Mouse (Mus musculus) neural tube, embryonic 14.5 days (tissue): Measurements from ENCODE around the gene Baz2a. TPM values are rescaled to one million over a fixed set of nuclear protein-coding genes. Genes with fewer than 3 reads are reported as not detected.
A peak's percentile ranks its signal among the peaks of the same experiment; 100 is the strongest.

Experiments used
- ATAC-seq: fragments of 200-750 bp; cut with Nextera tagmentation; 2 replicates; pipeline ENCODE4 v1.8.0; 2017; ENCODE audit warnings: low read depth, mild to moderate bottlenecking, moderate TSS enrichment, moderate library complexity
- H3K27ac ChIP-seq: fragments of 300-500 bp; sonication (generic); 2 replicates; pipeline ENCODE4 v1.5.1; 2014; ENCODE audit warnings: low read depth, mild to moderate bottlenecking, control low read depth, low read length, moderate library complexity, mixed read lengths
- H3K27me3 ChIP-seq: fragments of 300-500 bp; sonication (generic); 2 replicates; pipeline ENCODE4 v1.6.1; 2014; ENCODE audit warnings: low read length; ENCODE audit not compliant: control insufficient read depth, insufficient read depth
- H3K36me3 ChIP-seq: fragments of 300-500 bp; sonication (generic); 2 replicates; pipeline ENCODE4 v1.6.1; 2014; ENCODE audit warnings: low read length, mixed read lengths; ENCODE audit not compliant: control insufficient read depth, insufficient read depth
- H3K4me1 ChIP-seq: fragments of 300-500 bp; sonication (generic); 2 replicates; pipeline ENCODE4 v1.6.1; 2014; ENCODE audit warnings: low read length; ENCODE audit not compliant: control insufficient read depth, insufficient read depth
- H3K4me2 ChIP-seq: fragments of 300-500 bp; sonication (generic); 2 replicates; pipeline ENCODE4 v1.6.1; 2014; ENCODE audit warnings: mild to moderate bottlenecking, low read depth, low read length, control low read depth
- H3K4me3 ChIP-seq: fragments of 300-500 bp; sonication (generic); 2 replicates; pipeline ENCODE4 v1.5.1; 2014; ENCODE audit warnings: low read depth, low read length, control low read depth, mixed read lengths
- H3K9ac ChIP-seq: fragments of 300-500 bp; sonication (generic); replicated peaks from 2 replicates; pipeline ENCODE4 v1.6.1; 2014; ENCODE audit warnings: low read depth, mild to moderate bottlenecking, control low read depth, low read length, mixed read lengths
- H3K9me3 ChIP-seq: fragments of 300-500 bp; sonication (generic); 2 replicates; pipeline ENCODE4 v1.6.1; 2016; ENCODE audit warnings: low read length; ENCODE audit not compliant: control insufficient read depth
- WGBS: fragments of 180-500 bp; shearing (Covaris S2); extraction: QIAGEN DNeasy Blood & Tissue Kit; methylation state at CpG from one replicate; pipeline ENCODE4 v1.1.7; 2014; 5-methylcytosine and 5-hydroxymethylcytosine counted together
- polyA plus RNA-seq: library from polyadenylated mRNA; unstranded; fragments of >200 nt; fragmentation: Nextera tagmentation; extraction: Ambion mirVana; gene quantifications from 2 replicates; pipeline ENCODE4 v1.2.1, GENCODE M21; 2014

Baz2a gene
- polyA plus RNA-seq, 1 experiment from 2014 or later, result 20.9 TPM

- no peak overlapping the region for H3K27ac ChIP-seq
- H3K4me1 ChIP-seq, result no peaks in the 10 kb centered on the region
- H3K4me2 ChIP-seq, result no peak overlapping the region
- ATAC-seq, result no peak
- no peaks in the 10 kb centered on the region for H3K9me3 ChIP-seq
- no peak overlapping the region for H3K9ac ChIP-seq
- no peak overlapping the region for H3K4me3 ChIP-seq
- H3K27me3 ChIP-seq, result no peaks in the 10 kb centered on the region
- WGBS, result 61% methylated on average over 5 of the region's 5 CpGs
- H3K36me3 ChIP-seq, result peaks cover 66% of the 10 kb centered on the region
These were observed 36.1 kb downstream of the Baz2a start for GRCm38 (mm10) chr10:128127497-128127896.

- ATAC-seq, result no peak
- H3K27me3 ChIP-seq, result no peaks in the 10 kb centered on the region
- 87% methylated on average over 8 of the region's 8 CpGs for WGBS
These were observed 36.8 kb downstream of the Baz2a start for GRCm38 (mm10) chr10:128128143-128128542.

GRCm38 (mm10) chr10:128131297-128131696 is 39.9 kb downstream of the Baz2a start:
- Histone ChIP-seq H3K27ac (no peak overlapping the region), H3K36me3 (peaks cover 28% of the 10 kb centered on the region), H3K27me3 (no peaks in the 10 kb centered on the region), H3K9me3 (no peaks in the 10 kb centered on the region), H3K4me3 (no peak overlapping the region), H3K4me1 (no peaks in the 10 kb centered on the region), H3K9ac (no peak overlapping the region), H3K4me2 (no peak overlapping the region)
- WGBS, result 80% methylated on average over 3 of the region's 3 CpGs
- ATAC-seq, result no peak

More at GRCm38 (mm10) chr10:128128143-128128542, 36.8 kb downstream of the Baz2a start:
- no peaks in the 10 kb centered on the region for H3K4me1 ChIP-seq
- H3K36me3 ChIP-seq, result peaks cover 60% of the 10 kb centered on the region
- H3K9ac ChIP-seq, result no peak overlapping the region
- no peak overlapping the region for H3K4me2 ChIP-seq
- H3K9me3 ChIP-seq, result no peaks in the 10 kb centered on the region
- no peak overlapping the region for H3K4me3 ChIP-seq
- H3K27ac ChIP-seq, result no peak overlapping the region

- H3K36me3 ChIP-seq, result peaks cover 25% of the 10 kb centered on the region
- no peaks in the 10 kb centered on the region for H3K9me3 ChIP-seq
- H3K4me1 ChIP-seq, result no peaks in the 10 kb centered on the region
- no peak for ATAC-seq
- no peak overlapping the region for H3K4me2 ChIP-seq
- no peaks in the 10 kb centered on the region for H3K27me3 ChIP-seq
- no peak overlapping the region for H3K27ac ChIP-seq
- no peak overlapping the region for H3K4me3 ChIP-seq
- no peak overlapping the region for H3K9ac ChIP-seq
These were observed 40.4 kb downstream of the Baz2a start for GRCm38 (mm10) chr10:128131812-128132211.

GRCm38 (mm10) chr10:128133650-128134332 is 42.4 kb downstream of the Baz2a start:
- WGBS, result 44% methylated on average over 13 of the region's 13 CpGs
- H3K9ac ChIP-seq, result no peak overlapping the region
- H3K4me2 ChIP-seq, result no peak overlapping the region
- no peaks in the 10 kb centered on the region for H3K4me1 ChIP-seq
- H3K36me3 ChIP-seq, result peaks cover 11% of the 10 kb centered on the region
- no peaks in the 10 kb centered on the region for H3K9me3 ChIP-seq
- no peak overlapping the region for H3K4me3 ChIP-seq
- no peak for ATAC-seq
- H3K27me3 ChIP-seq, result no peaks in the 10 kb centered on the region
- H3K27ac ChIP-seq, result peak overlapping the region; percentile 30; the same call in 1 of the 2 replicates

- no peaks in the 10 kb centered on the region for H3K36me3 ChIP-seq
- no peak overlapping the region for H3K27ac ChIP-seq
- H3K9ac ChIP-seq, result no peak overlapping the region
- H3K4me1 ChIP-seq, result no peaks in the 10 kb centered on the region
- H3K4me3 ChIP-seq, result no peak overlapping the region
- WGBS, result 91% methylated on average over 6 of the region's 6 CpGs
- H3K27me3 ChIP-seq, result no peaks in the 10 kb centered on the region
- ATAC-seq, result no peak
- no peak overlapping the region for H3K4me2 ChIP-seq
- H3K9me3 ChIP-seq, result no peaks in the 10 kb centered on the region
These were observed 44.0 kb downstream of the Baz2a start for GRCm38 (mm10) chr10:128135374-128135773.

GRCm38 (mm10) chr10:128140236-128140952 is 49.0 kb downstream of the Baz2a start:
- 70% methylated on average over 12 of the region's 12 CpGs for WGBS
- no peak overlapping the region for H3K27ac ChIP-seq
- no peak overlapping the region for H3K4me3 ChIP-seq
- no peaks in the 10 kb centered on the region for H3K9me3 ChIP-seq
- ATAC-seq, result no peak
- H3K36me3 ChIP-seq, result 0 out of 2 replicates have a peak, but pooled peaks cover 7% of the 10 kb centered on the region
- no peaks in the 10 kb centered on the region for H3K4me1 ChIP-seq
- no peak overlapping the region for H3K4me2 ChIP-seq
- no peaks in the 10 kb centered on the region for H3K27me3 ChIP-seq
- H3K9ac ChIP-seq, result no peak overlapping the region

- WGBS, result 72% methylated on average over 2 of the region's 2 CpGs
- ATAC-seq, result no peak
- H3K9me3 ChIP-seq, result no peaks in the 10 kb centered on the region
- H3K4me2 ChIP-seq, result no peak overlapping the region
- H3K27ac ChIP-seq, result no peak overlapping the region
- H3K4me3 ChIP-seq, result no peak overlapping the region
- no peak overlapping the region for H3K9ac ChIP-seq
- 0 out of 2 replicates have a peak, but pooled peaks cover 7% of the 10 kb centered on the region for H3K36me3 ChIP-seq
- H3K4me1 ChIP-seq, result no peaks in the 10 kb centered on the region
- H3K27me3 ChIP-seq, result no peaks in the 10 kb centered on the region
These were observed 50.8 kb downstream of the Baz2a start for GRCm38 (mm10) chr10:128142165-128142564.

- no peak for ATAC-seq
- no peaks in the 10 kb centered on the region for H3K9me3 ChIP-seq
- WGBS, result 88% methylated on average over 4 of the region's 4 CpGs
These were observed 52.3 kb downstream of the Baz2a start for GRCm38 (mm10) chr10:128143659-128144058.

More at GRCm38 (mm10) chr10:128143659-128144058, 52.3 kb downstream of the Baz2a start:
- H3K9ac ChIP-seq, result no peak overlapping the region
- no peak overlapping the region for H3K4me2 ChIP-seq
- no peak overlapping the region for H3K4me3 ChIP-seq
- H3K4me1 ChIP-seq, result no peaks in the 10 kb centered on the region
- H3K27me3 ChIP-seq, result no peaks in the 10 kb centered on the region
- no peak overlapping the region for H3K27ac ChIP-seq
- H3K36me3 ChIP-seq, result 0 out of 2 replicates have a peak, but pooled peaks cover 7% of the 10 kb centered on the region
